Mouse (Mus musculus) spleen, adult 2 months (tissue): Measurements from ENCODE around the gene Taf15. TPM values are rescaled to one million over a fixed set of nuclear protein-coding genes. Genes with fewer than 3 reads are reported as not detected.
"Not testable (repeated sequence)": the region's sequence is repeated elsewhere in the genome, so short reads cannot be mapped to it uniquely, and the experiment has no call there.

ENCODE experiments used
- DNase-seq, 2 experiments: peaks; one replicate each; pipeline versions ENCODE4 v3.0.0 to v3.0.0-alpha.2; 2012 to 2021; ENCODE audit warnings: low spot score in 2 of 2, low read depth in 1 of 2
- H3K27ac ChIP-seq: fragments of 200-500 bp; 2 replicates; pipeline ENCODE4 v1.5.1; 2012; ENCODE audit warnings: low read length, inconsistent platforms; ENCODE audit not compliant: insufficient read depth
- H3K27me3 ChIP-seq: fragments of 200-500 bp; 2 replicates; pipeline ENCODE4 v1.6.1; 2012; ENCODE audit warnings: mild to moderate bottlenecking, moderate library complexity, low read length, inconsistent platforms; ENCODE audit not compliant: control insufficient read depth, insufficient read depth
- H3K36me3 ChIP-seq: fragments of 200-500 bp; 2 replicates; pipeline ENCODE4 v1.6.1; 2012; ENCODE audit warnings: mild to moderate bottlenecking, low read length, inconsistent platforms; ENCODE audit not compliant: control insufficient read depth, insufficient read depth
- H3K4me1 ChIP-seq: fragments of 200-500 bp; 2 replicates; pipeline ENCODE4 v1.6.1; 2011; ENCODE audit warnings: inconsistent platforms; ENCODE audit not compliant: control insufficient read depth, insufficient read depth, insufficient read length
- H3K4me3 ChIP-seq: fragments of 200-500 bp; 2 replicates; pipeline ENCODE4 v1.5.1; 2011; ENCODE audit warnings: mild to moderate bottlenecking, inconsistent platforms; ENCODE audit not compliant: insufficient read depth, insufficient read length; ENCODE audit errors: extremely low read depth
- CTCF ChIP-seq: fragments of 200-500 bp; IDR thresholded peaks from 2 replicates; pipeline ENCODE4 v1.5.1; 2011; ENCODE audit warnings: mild to moderate bottlenecking, inconsistent platforms; ENCODE audit not compliant: insufficient read depth, insufficient read length, insufficient replicate concordance; ENCODE audit errors: extremely low read depth
- POLR2A ChIP-seq: fragments of 200-500 bp; IDR thresholded peaks from 2 replicates; pipeline ENCODE4 v1.6.1; 2011; ENCODE audit warnings: low read depth, low read length, inconsistent platforms
- WGBS: fragments of 180-500 bp; shearing (Covaris S2); methylation state at CpG from one replicate; pipeline ENCODE4 v1.1.7; 2018; 5-methylcytosine and 5-hydroxymethylcytosine counted together
- polyA plus RNA-seq: library from polyadenylated mRNA; depleted of rRNA; stranded (reverse); fragments of >200 nt; gene quantifications from 2 replicates; pipeline ENCODE4 v1.2.3, GENCODE M21; 2012

Taf15 gene
- polyA plus RNA-seq, 1 experiment = 8.9 TPM

DNA sequence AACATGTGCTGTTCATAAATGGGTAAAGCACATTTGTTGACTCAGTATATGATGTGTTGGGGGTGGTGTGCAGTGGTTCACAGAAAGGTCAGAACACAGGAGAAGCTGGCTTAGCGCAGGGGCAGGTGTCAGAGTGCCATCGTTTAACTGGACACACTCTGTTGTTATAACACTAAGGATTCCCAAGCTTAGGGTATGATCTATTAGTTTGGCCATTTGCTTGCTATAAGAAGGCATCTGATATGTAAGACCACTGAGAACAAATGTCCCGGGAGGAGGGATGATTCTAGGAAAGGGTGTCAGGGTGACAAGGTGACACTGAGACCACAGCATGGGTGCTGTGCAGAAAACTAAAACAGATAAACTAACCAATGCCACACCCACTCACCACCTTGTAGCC lies 63.9 kb downstream of the Taf15 start:
- TF ChIP-seq CTCF (no peak), POLR2A (no peak)
- Histone ChIP-seq H3K4me3 (no peak overlapping the region), H3K36me3 (no peaks in the 10 kb centered on the region), H3K27me3 (no peaks in the 10 kb centered on the region), H3K4me1 (peaks cover 4% of the 10 kb centered on the region; the same call in 1 of the 2 replicates), H3K27ac (peak overlapping the region; percentile 46)
- DNase-seq = no peak
- 65% methylated on average over 3 of the region's 3 CpGs for WGBS

DNA sequence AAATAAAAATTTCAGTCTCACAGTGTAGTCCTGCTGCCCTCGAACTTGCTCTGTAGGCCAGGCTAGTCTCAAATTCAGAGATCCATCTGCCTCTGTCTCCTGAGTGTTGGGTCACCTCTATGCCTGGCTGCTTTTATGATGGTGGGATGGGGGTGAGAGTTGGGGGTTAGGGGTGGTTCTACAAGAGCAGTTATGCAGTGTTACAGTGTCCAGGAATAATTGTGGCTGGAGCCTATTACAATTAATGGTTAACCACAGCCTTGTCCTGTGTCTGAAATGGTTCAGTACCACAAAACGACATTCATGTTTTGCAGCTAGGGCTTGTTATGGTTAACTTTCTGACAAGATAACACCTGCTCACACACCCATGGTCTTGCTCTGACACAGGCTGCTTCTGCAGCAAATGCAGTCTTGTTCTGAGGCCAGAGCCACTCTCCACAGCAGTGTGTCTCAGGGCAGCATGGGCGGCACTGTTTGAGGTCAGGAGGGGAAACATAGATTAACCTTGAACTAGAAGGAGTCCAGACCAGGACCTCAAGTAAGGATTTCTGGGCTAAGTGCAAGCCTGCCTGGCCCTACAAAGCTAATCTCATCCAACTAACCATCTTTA lies 65.9 kb downstream of the Taf15 start:
- DNase-seq = no peak
- no peak for TF ChIP-seq POLR2A
- TF ChIP-seq CTCF = no peak
- Histone ChIP-seq H3K27ac (no peak overlapping the region), H3K36me3 (no peaks in the 10 kb centered on the region), H3K4me1 (peaks cover 4% of the 10 kb centered on the region; the same call in 1 of the 2 replicates), H3K4me3 (no peak overlapping the region), H3K27me3 (no peaks in the 10 kb centered on the region)
- WGBS = 66% methylated on average over 3 of the region's 3 CpGs

DNA sequence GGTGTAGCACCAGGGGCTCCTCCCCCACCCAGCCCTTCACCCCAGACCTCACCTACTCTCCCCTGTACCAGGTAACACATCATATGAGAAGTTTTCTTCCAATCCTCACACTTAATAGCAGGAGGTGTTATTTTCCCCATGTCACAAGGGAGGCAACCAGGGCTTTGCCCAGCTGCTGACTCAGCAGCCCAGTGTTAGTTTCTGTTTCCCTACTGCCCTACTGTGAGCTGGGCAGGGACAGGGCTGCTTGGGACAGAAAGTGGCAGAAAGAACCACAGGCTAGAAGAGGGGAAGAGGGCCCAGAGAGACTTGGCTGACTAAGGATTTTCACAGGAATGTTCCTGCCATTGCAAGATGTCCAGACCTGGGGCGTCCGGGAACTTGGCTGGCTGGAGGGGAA lies 68.0 kb downstream of the Taf15 start:
- no peaks in the 10 kb centered on the region for H3K36me3 ChIP-seq

DNA sequence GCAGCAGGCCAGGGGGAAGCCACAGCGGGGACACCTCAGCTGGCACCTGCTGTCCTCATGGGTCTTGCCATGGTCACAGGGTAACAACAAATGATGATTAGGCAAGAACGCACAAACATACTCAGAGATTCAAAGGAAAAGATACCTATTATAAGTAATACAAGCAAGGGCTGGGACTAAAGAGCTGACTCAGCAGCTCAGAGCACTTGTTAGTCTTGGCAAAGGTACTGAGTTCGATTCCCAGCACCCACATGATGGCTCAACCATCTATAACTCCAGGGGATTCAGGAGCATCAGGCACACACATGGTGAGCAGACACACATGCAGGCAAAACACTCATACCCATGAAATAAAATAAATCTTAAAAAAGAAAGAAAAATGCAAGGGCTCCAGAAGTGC lies 68.5 kb downstream of the Taf15 start:
- no peaks in the 10 kb centered on the region for H3K27me3 ChIP-seq
- no peak overlapping the region; the same call in 1 of the 2 replicates for H3K27ac ChIP-seq
- no peak for TF ChIP-seq POLR2A
- no peak for TF ChIP-seq CTCF
- no peaks in the 10 kb centered on the region for H3K36me3 ChIP-seq
- 83% methylated on average over 3 of the region's 3 CpGs for WGBS
- DNase-seq = no peak
- peaks cover 2% of the 10 kb centered on the region; the same call in 1 of the 2 replicates for H3K4me1 ChIP-seq
- H3K4me3 ChIP-seq = no peak overlapping the region

More for the DNA sequence above, 68.0 kb downstream of the Taf15 start:
- no peaks in the 10 kb centered on the region for H3K27me3 ChIP-seq
- DNase-seq = no peak
- H3K27ac ChIP-seq = no peak overlapping the region; the same call in 1 of the 2 replicates
- no peak overlapping the region for H3K4me3 ChIP-seq
- TF ChIP-seq POLR2A (no peak), CTCF (no peak)
- WGBS = 87% methylated on average over 2 of the region's 2 CpGs
- peaks cover 2% of the 10 kb centered on the region; the same call in 1 of the 2 replicates for H3K4me1 ChIP-seq

DNA sequence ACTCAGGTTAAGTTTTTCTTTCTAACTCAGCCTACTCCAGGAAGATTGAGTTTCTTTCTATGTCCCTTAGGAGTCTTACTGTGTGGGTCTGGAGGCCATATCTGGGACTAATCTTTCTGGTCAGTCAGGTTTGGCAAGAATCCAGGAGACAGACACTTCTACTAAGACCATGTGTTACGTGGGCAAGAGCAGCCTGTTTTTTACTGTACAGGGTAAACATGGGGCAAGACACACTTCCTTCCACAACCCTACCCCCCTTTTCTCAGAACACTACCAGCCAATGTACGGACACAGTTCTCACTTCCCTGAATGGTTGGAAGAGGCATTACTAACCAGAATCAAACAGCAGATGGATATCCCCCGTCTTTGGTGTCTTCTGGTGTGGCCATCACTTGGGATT lies 71.3 kb downstream of the Taf15 start:
- H3K27me3 ChIP-seq = no peaks in the 10 kb centered on the region
- DNase-seq = no peak

DNA sequence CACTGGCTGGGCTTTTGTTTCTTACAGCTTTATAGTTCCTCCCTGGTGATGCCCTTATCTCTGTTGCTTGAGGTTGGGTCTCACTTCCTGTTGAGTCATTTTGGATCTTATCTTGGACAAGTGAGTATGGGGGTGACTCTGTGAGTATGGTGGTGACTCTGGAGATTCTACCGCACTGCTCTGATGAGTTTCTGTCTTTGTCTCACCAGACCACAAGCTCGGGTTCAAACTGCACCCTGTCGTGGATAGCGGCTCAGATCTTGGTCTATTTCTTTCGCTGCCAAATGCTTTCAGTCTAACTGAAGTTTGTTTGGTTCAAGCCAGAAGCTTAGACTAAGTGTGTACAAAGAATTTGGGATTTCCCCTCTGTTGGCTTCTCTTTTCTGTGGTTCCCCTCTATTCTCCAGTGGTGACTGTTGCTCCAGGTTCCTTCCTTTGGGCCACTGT lies 77.3 kb downstream of the Taf15 start:
- DNase-seq = no peak
- H3K27ac ChIP-seq = no peak overlapping the region
- TF ChIP-seq CTCF (no peak), POLR2A (no peak)

More for the DNA sequence above, 71.3 kb downstream of the Taf15 start:
- no peak for TF ChIP-seq POLR2A
- no peak for TF ChIP-seq CTCF
- Histone ChIP-seq H3K36me3 (no peaks in the 10 kb centered on the region), H3K4me1 (peaks cover 2% of the 10 kb centered on the region; the same call in 1 of the 2 replicates), H3K27ac (no peak overlapping the region), H3K4me3 (no peak overlapping the region)
- WGBS = 42% methylated on average over 3 of the region's 3 CpGs

DNA sequence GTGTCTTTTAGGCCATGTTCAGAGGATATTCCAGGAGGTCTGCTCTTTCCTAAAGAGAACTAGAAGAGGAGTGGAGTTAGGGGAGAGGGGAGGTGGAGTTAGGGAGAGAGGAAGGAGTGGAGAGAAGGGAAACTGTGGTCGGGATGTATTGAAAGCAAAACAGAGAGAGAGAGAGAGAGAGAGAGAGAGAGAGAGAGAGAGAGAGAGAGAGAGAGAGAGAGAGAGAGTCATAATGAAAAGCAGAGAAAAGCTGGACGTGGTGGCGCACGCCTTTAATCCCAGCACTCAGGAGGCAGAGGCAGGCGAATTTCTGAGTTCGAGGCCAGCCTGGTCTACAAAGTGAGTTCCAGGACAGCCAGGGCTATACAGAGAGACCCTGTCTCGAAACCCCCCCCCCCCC lies 78.2 kb downstream of the Taf15 start:
- WGBS = 73% methylated on average over 7 of the region's 7 CpGs

More for the DNA sequence above, 77.3 kb downstream of the Taf15 start:
- H3K4me3 ChIP-seq = no peak overlapping the region
- WGBS = 7% methylated on average over 5 of the region's 5 CpGs
- H3K4me1 ChIP-seq = peaks cover 7% of the 10 kb centered on the region; the same call in 1 of the 2 replicates
- no peaks in the 10 kb centered on the region for H3K36me3 ChIP-seq
- H3K27me3 ChIP-seq = no peaks in the 10 kb centered on the region

More for the DNA sequence above, 78.2 kb downstream of the Taf15 start:
- not testable (repeated sequence) for H3K27ac ChIP-seq, H3K27me3 ChIP-seq, H3K4me3 ChIP-seq, H3K4me1 ChIP-seq, DNase-seq, H3K36me3 ChIP-seq
